Mouse (Mus musculus): Measurements from ENCODE around the gene Mtor. TPM values are rescaled to one million over a fixed set of nuclear protein-coding genes. Genes with fewer than 3 reads are reported as not detected.

The Mtor gene
- polyA plus RNA-seq, 1 experiment, result 30.7 TPM

DNA sequence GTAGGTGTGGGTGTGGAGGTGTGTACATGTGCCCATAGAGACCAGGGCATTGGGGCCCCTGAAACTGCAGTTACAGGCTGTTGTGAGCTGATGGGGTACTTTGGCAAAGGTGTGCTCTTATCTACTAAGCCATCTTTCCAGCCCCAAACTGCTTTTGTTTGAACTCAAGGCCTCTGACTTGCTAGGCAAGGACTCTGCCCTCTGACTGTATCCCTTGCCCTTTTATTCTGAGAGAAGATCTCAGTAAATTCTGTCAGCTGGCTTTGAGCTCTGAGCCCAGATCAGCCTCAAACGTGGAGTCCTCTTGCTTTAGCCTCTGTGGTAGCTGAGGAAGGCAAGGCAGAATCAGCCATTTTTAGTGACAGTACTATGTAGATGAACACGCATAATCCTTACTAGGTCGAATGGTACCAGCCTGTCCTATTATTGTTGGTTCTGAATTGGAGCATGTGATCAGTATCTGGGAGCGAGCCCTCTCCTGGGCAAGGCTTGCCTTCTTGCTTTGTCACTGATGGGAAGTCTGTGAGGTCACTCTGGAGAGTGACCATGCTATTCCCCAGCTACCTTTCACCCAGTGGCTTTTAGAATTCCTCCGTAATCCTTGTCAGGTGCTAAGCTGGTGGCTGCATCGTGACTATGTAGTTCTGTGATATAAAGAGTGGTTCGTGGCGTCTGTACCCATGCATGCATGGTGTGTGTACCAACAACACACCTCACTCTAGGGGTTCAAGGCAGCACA, 24.2 kb downstream of the Mtor start:
- Histone ChIP-seq H3K27ac (ENCODE audit: insufficient read depth, low read length) (no peak overlapping the region), H3K4me1 (ENCODE audit: control insufficient read depth, insufficient read depth, low read length) (peaks cover 3% of the 10 kb centered on the region; the same call in 1 of the 2 replicates)
- no peak for TF ChIP-seq CTCF (IDR thresholded peaks at IDR 0.05; ENCODE audit: extremely low read depth, insufficient read depth, low read length)
- no peak for TF ChIP-seq POLR2A (IDR thresholded peaks at IDR 0.05; ENCODE audit: extremely low read depth, insufficient read depth, low read length)

GRCm38 (mm10) chr4:148473496-148473895, 25.1 kb downstream of the Mtor start:
- no peak overlapping the region for H3K27ac ChIP-seq (ENCODE audit: insufficient read depth, low read length)
- TF ChIP-seq POLR2A (IDR thresholded peaks at IDR 0.05; ENCODE audit: extremely low read depth, insufficient read depth, low read length) (no peak), CTCF (IDR thresholded peaks at IDR 0.05; ENCODE audit: extremely low read depth, insufficient read depth, low read length) (no peak)
- H3K4me1 ChIP-seq (ENCODE audit: control insufficient read depth, insufficient read depth, low read length), result peaks cover 3% of the 10 kb centered on the region; the same call in 1 of the 2 replicates
- no peak overlapping the region for H3K4me3 ChIP-seq (ENCODE audit: insufficient read depth, low read length)

More for the DNA sequence above, 24.2 kb downstream of the Mtor start:
- H3K4me3 ChIP-seq (ENCODE audit: insufficient read depth, low read length), result no peak overlapping the region

DNA sequence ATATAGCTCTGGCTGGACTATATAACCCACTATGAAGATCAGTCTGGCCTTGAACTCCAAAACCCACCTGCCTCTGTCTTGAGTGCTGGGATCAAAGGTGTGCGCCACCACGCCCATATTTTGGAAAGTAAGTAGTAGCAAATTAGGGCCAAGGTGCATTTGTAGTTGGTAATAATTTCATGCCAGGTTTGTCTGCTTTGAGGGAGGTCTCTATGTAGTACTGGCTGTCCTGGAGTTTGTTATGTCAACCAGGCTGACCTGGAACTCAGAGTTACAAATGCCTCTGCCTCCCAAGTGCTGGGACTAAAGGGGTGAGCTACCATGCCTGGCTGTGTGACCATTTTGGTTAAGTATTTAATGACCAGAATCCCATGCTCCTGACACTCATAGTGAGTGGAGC, 31.8 kb downstream of the Mtor start:
- TF ChIP-seq CTCF (IDR thresholded peaks at IDR 0.05; ENCODE audit: extremely low read depth, insufficient read depth, low read length), result no peak
- TF ChIP-seq POLR2A (IDR thresholded peaks at IDR 0.05; ENCODE audit: extremely low read depth, insufficient read depth, low read length), result no peak
- Histone ChIP-seq H3K4me1 (ENCODE audit: control insufficient read depth, insufficient read depth, low read length) (peaks cover 3% of the 10 kb centered on the region; the same call in 1 of the 2 replicates), H3K27ac (ENCODE audit: insufficient read depth, low read length) (no peak overlapping the region)

DNA sequence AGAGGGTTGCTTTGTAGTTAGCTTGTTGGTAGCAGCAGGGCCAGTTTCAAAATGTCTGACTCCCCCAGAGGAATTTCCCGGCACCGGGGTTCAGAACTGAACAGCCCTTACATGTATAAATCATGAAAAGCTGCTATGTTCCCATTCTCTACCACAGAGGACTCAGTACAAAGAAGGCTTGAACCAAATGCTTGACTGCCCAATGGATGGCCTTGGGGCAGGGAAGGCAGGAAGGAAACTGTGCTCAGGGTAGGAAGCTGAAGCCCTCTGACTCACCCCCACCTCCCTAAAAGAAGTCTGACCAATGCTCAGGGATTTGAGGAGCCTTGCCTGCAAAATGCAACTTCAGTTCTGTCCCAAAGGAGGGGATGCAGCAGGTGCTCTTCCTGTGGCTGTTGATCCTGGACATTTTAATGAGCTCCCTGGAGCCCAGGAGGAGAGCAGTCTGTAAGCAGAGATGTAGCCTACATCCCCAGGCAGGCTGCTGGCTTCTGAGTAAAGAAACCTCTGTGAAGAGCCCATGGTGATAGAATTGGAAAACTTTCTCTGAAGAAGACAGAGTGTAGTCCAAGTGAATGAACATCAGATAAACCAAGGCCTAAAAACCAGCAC, 33.3 kb downstream of the Mtor start:
- Histone ChIP-seq H3K4me3 (ENCODE audit: insufficient read depth, low read length) (no peak overlapping the region), H3K4me1 (ENCODE audit: control insufficient read depth, insufficient read depth, low read length) (no peaks in the 10 kb centered on the region), H3K27ac (ENCODE audit: insufficient read depth, low read length) (no peak overlapping the region)
- TF ChIP-seq CTCF (IDR thresholded peaks at IDR 0.05; ENCODE audit: extremely low read depth, insufficient read depth, low read length) (no peak), POLR2A (IDR thresholded peaks at IDR 0.05; ENCODE audit: extremely low read depth, insufficient read depth, low read length) (no peak)

More for the DNA sequence above, 31.8 kb downstream of the Mtor start:
- H3K4me3 ChIP-seq (ENCODE audit: insufficient read depth, low read length), result no peak overlapping the region

DNA sequence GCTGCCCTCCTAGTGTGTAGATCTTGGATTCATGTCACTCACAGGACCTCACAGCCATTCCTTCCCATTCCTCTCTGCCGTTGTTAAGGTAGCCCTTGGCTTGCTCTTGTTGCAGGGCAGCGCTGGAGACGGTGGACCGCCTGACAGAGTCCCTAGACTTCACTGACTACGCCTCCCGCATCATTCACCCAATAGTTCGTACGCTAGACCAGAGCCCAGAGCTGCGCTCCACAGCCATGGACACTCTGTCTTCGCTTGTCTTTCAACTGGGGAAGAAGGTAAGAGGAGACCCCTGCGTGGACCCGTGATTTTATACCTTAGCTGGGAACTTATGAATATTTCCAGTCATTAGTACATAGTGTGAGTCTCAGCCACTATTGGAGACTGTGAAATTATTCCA, 36.1 kb downstream of the Mtor start:
- Histone ChIP-seq H3K4me3 (ENCODE audit: insufficient read depth, low read length) (no peak overlapping the region), H3K27ac (ENCODE audit: insufficient read depth, low read length) (no peak overlapping the region), H3K4me1 (ENCODE audit: control insufficient read depth, insufficient read depth, low read length) (no peaks in the 10 kb centered on the region)
- TF ChIP-seq POLR2A (IDR thresholded peaks at IDR 0.05; ENCODE audit: extremely low read depth, insufficient read depth, low read length) (no peak), CTCF (IDR thresholded peaks at IDR 0.05; ENCODE audit: extremely low read depth, insufficient read depth, low read length) (no peak)

GRCm38 (mm10) chr4:148487841-148488240, 39.4 kb downstream of the Mtor start:
- Histone ChIP-seq H3K4me1 (ENCODE audit: control insufficient read depth, insufficient read depth, low read length) (peaks cover 3% of the 10 kb centered on the region; the same call in 1 of the 2 replicates), H3K27ac (ENCODE audit: insufficient read depth, low read length) (no peak overlapping the region), H3K4me3 (ENCODE audit: insufficient read depth, low read length) (no peak overlapping the region)
- no peak for TF ChIP-seq POLR2A (IDR thresholded peaks at IDR 0.05; ENCODE audit: extremely low read depth, insufficient read depth, low read length)
- TF ChIP-seq CTCF (IDR thresholded peaks at IDR 0.05; ENCODE audit: extremely low read depth, insufficient read depth, low read length), result no peak

DNA sequence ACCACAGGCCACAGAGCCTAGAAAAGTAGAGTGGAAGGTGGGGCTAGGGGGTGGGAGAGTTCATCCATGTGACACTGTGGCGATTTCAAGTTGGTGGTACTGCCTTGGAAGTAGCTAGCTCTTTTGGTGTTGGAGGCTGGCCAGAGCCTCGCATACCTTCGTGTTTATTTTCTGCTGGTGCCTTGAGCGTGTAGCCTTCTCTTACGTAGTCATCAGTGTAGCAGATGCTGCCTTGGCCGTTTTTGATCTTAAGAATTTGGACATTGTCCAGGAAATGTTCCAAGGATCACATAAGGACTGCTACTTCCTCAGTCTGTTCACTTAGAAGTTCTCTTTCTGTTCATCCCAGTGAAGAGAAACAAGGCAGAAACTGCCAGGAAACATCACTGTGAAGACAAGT, 42.1 kb downstream of the Mtor start:
- H3K27ac ChIP-seq (ENCODE audit: insufficient read depth, low read length), result no peak overlapping the region
- TF ChIP-seq POLR2A (IDR thresholded peaks at IDR 0.05; ENCODE audit: extremely low read depth, insufficient read depth, low read length), result no peak
- TF ChIP-seq CTCF (IDR thresholded peaks at IDR 0.05; ENCODE audit: extremely low read depth, insufficient read depth, low read length), result no peak
- peaks cover 3% of the 10 kb centered on the region; the same call in 1 of the 2 replicates for H3K4me1 ChIP-seq (ENCODE audit: control insufficient read depth, insufficient read depth, low read length)
- no peak overlapping the region for H3K4me3 ChIP-seq (ENCODE audit: insufficient read depth, low read length)

GRCm38 (mm10) chr4:148491448-148491847, 43.0 kb downstream of the Mtor start:
- peaks cover 5% of the 10 kb centered on the region; the same call in 1 of the 2 replicates for H3K4me1 ChIP-seq (ENCODE audit: control insufficient read depth, insufficient read depth, low read length)
- H3K4me3 ChIP-seq (ENCODE audit: insufficient read depth, low read length), result no peak overlapping the region
- no peak overlapping the region for H3K27ac ChIP-seq (ENCODE audit: insufficient read depth, low read length)
- TF ChIP-seq POLR2A (IDR thresholded peaks at IDR 0.05; ENCODE audit: extremely low read depth, insufficient read depth, low read length) (no peak), CTCF (IDR thresholded peaks at IDR 0.05; ENCODE audit: extremely low read depth, insufficient read depth, low read length) (no peak)

DNA sequence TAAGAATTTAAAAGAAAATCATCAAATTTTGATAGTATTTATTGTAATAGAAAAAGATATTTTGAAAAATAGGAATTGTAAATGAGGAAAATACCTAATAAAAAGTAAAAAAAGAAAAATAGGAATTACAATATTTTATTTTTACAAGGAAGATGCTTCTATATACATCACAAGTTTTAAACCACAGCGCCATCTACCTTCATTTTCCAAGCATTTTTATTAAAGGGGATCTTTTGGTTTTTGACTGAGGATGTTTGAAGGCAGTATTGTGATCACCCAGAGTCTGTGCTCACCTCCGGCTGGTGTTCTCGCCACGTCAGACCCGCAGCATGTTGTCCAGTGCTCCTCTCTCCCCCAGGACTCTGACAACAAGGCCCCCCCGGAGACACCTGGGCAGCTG, 46.7 kb downstream of the Mtor start:
- peaks cover 5% of the 10 kb centered on the region; the same call in 1 of the 2 replicates for H3K4me1 ChIP-seq (ENCODE audit: control insufficient read depth, insufficient read depth, low read length)
- no peak overlapping the region for H3K27ac ChIP-seq (ENCODE audit: insufficient read depth, low read length)
- no peak for TF ChIP-seq POLR2A (IDR thresholded peaks at IDR 0.05; ENCODE audit: extremely low read depth, insufficient read depth, low read length)
- no peak overlapping the region for H3K4me3 ChIP-seq (ENCODE audit: insufficient read depth, low read length)

Measured in cortical plate, adult 2 months (tissue).